Comparison of ENCODE assay signal across 8 mouse cellular contexts in genomic region chr7:6860689-6861088, GRCm38 (mm10).
DNase-seq lines count a peak whose midpoint lies in the region; ATAC-seq and TF ChIP-seq lines count a peak whose summit lies in the region.

No protein-coding gene starts in this region.

- no peak overlapping the region for H3K27ac ChIP-seq in lung, embryonic 14.5 days (ENCODE audit: low read depth)
- H3K27ac ChIP-seq in embryonic facial prominence, embryonic 14.5 days (replicated peaks; ENCODE audit: low read depth, low read length) = no peak overlapping the region
- no peak overlapping the region for H3K27ac ChIP-seq in limb, embryonic 13.5 days

- no peak overlapping the region for H3K4me3 ChIP-seq in lung, embryonic 14.5 days (ENCODE audit: low read depth, low read length)
- no peak overlapping the region for H3K4me3 ChIP-seq in embryonic facial prominence, embryonic 14.5 days (ENCODE audit: low read depth, low read length)
- no peak overlapping the region for H3K4me3 ChIP-seq in limb, embryonic 13.5 days

- H3K9me3 ChIP-seq in lung, embryonic 14.5 days (ENCODE audit: low read depth, low read length) = no peaks in the 10 kb centered on the region
- no peaks in the 10 kb centered on the region for H3K9me3 ChIP-seq in embryonic facial prominence, embryonic 14.5 days (ENCODE audit: control insufficient read depth, low read length)
- no peaks in the 10 kb centered on the region for H3K9me3 ChIP-seq in limb, embryonic 13.5 days

- intact Hi-C loops in gastrocnemius, postnatal 36 days (cut with DNase I) = no loop called here

- no peak for TF ChIP-seq CTCF in lung, embryonic 14.5 days (IDR thresholded peaks at IDR 0.05; ENCODE audit: low read depth)

- ATAC-seq in lung, embryonic 14.5 days (ENCODE audit: insufficient read depth) = peak; percentile 60
- ATAC-seq in embryonic facial prominence, embryonic 14.5 days (ENCODE audit: low read depth) = peak; percentile 81
- ATAC-seq in limb, embryonic 13.5 days (ENCODE audit: low FRiP score, low read depth) = peak; percentile 59

- H3K27me3 ChIP-seq in lung, embryonic 14.5 days (ENCODE audit: insufficient read depth, low read length) = no peaks in the 10 kb centered on the region
- no peaks in the 10 kb centered on the region for H3K27me3 ChIP-seq in embryonic facial prominence, embryonic 14.5 days (replicated peaks; ENCODE audit: control insufficient read depth, insufficient read depth, low read length)
- H3K27me3 ChIP-seq in limb, embryonic 13.5 days = no peaks in the 10 kb centered on the region

- peaks cover 6% of the 10 kb centered on the region for H3K4me1 ChIP-seq in lung, embryonic 14.5 days (ENCODE audit: insufficient read depth)
- peaks cover 9% of the 10 kb centered on the region for H3K4me1 ChIP-seq in embryonic facial prominence, embryonic 14.5 days (ENCODE audit: control insufficient read depth, insufficient read depth, low read length)
- H3K4me1 ChIP-seq in limb, embryonic 13.5 days = peaks cover 23% of the 10 kb centered on the region

- 12% methylated on average over 6 of the region's 6 CpGs for WGBS in lung, embryonic 14.5 days
- WGBS in embryonic facial prominence, embryonic 14.5 days = 8% methylated on average over 6 of the region's 6 CpGs
- 9% methylated on average over 6 of the region's 6 CpGs for WGBS in limb, embryonic 13.5 days

- H3K9ac ChIP-seq in lung, embryonic 14.5 days = no peak overlapping the region
- no peak overlapping the region for H3K9ac ChIP-seq in embryonic facial prominence, embryonic 14.5 days (ENCODE audit: low read depth, low read length)
- no peak overlapping the region for H3K9ac ChIP-seq in limb, embryonic 13.5 days

- H3K4me2 ChIP-seq in lung, embryonic 14.5 days = peak overlapping the region; percentile 29; the same call in 1 of the 2 replicates
- no peak overlapping the region for H3K4me2 ChIP-seq in embryonic facial prominence, embryonic 14.5 days (ENCODE audit: low read depth, low read length)
- H3K4me2 ChIP-seq in limb, embryonic 13.5 days (replicated peaks) = no peak overlapping the region

- H3K36me3 ChIP-seq in lung, embryonic 14.5 days (ENCODE audit: insufficient read depth) = no peaks in the 10 kb centered on the region
- no peaks in the 10 kb centered on the region for H3K36me3 ChIP-seq in embryonic facial prominence, embryonic 14.5 days (ENCODE audit: control insufficient read depth, insufficient read depth, low read length)
- no peaks in the 10 kb centered on the region for H3K36me3 ChIP-seq in limb, embryonic 13.5 days

- DNase-seq in lung, embryonic 14.5 days = peak; percentile 62
- DNase-seq in lung, postnatal 10 days = no peak
- DNase-seq in embryonic facial prominence, embryonic 14.5 days (ENCODE audit: low spot score) = peak; percentile 69
- DNase-seq in retina, embryonic 14.5 days (ENCODE audit: low spot score) = peak; percentile 36
- DNase-seq in heart, adult 18-20 months = no peak
- no peak for DNase-seq in adrenal gland, postnatal 25 days
- no peak for DNase-seq in gastrocnemius, postnatal 36 days

Comparison
In these comparisons a context has a peak if more than half of its experiments do, and no peak if none do; other contexts are left out.
1. DNase-seq: peak in lung, embryonic 14.5 days (single experiment), embryonic facial prominence, embryonic 14.5 days (single experiment) and retina, embryonic 14.5 days (single experiment); none in lung, postnatal 10 days (single experiment), heart, adult 18-20 months (0 of 2), adrenal gland, postnatal 25 days (single experiment) and gastrocnemius, postnatal 36 days (0 of 2).
2. Peak in every context shown above with its lines, with median percentiles within 50 percentile points of each other: ATAC-seq.